Mouse (Mus musculus) ES-E14 (cell line): ENCODE measurements around the gene Arl13b.

Source experiments
- CHD2 ChIP-seq: IDR thresholded peaks from 2 replicates; pipeline ENCODE4 v1.6.1; 2014; ENCODE audit warnings: mild to moderate bottlenecking, low read depth, low read length, inconsistent platforms
- HCFC1 ChIP-seq: IDR thresholded peaks from 2 replicates; pipeline ENCODE4 v1.6.1; 2012; ENCODE audit warnings: low read length, inconsistent platforms, borderline replicate concordance; ENCODE audit not compliant: insufficient read depth
- MAFK ChIP-seq: IDR thresholded peaks from 2 replicates; pipeline ENCODE4 v1.6.1; 2014; ENCODE audit warnings: mild to moderate bottlenecking, low read depth, low read length, inconsistent platforms; ENCODE audit not compliant: insufficient read depth
- ZC3H11A ChIP-seq: IDR thresholded peaks from 2 replicates; pipeline ENCODE4 v1.6.1; 2012; ENCODE audit warnings: low read depth, mild to moderate bottlenecking, inconsistent platforms, low read length, borderline replicate concordance
- ZNF384 ChIP-seq: IDR thresholded peaks from 2 replicates; pipeline ENCODE4 v1.6.1; 2012; ENCODE audit warnings: low read depth, low read length, inconsistent platforms

GRCm38 (mm10) chr16:62895824-62896223, 49.0 kb upstream of the Arl13b start:
- TF ChIP-seq ZNF384 (no peak), ZC3H11A (no peak), HCFC1 (no peak), CHD2 (no peak), MAFK (no peak)
